Mouse (Mus musculus) fibroblast of lung, adult 2 months (primary cell): ENCODE data around the gene Mnx1.
"Not testable (repeated sequence)": the region's sequence is repeated elsewhere in the genome, so short reads cannot be mapped to it uniquely, and the experiment has no call there.

Experiments
- DNase-seq: peaks from one replicate; pipeline ENCODE4 v3.0.0-alpha.2; 2011; ENCODE audit warnings: low read depth

Mnx1 gene

GRCm38 (mm10) chr5:29468351-29469065 lies 9.8 kb downstream of the Mnx1 start:
- DNase-seq: no peak

GRCm38 (mm10) chr5:29467489-29468350 lies 10.6 kb downstream of the Mnx1 start:
- DNase-seq: no peak

- no peak for DNase-seq
Measured at GRCm38 (mm10) chr5:29462943-29463686, 15.2 kb downstream of the Mnx1 start.

DNA sequence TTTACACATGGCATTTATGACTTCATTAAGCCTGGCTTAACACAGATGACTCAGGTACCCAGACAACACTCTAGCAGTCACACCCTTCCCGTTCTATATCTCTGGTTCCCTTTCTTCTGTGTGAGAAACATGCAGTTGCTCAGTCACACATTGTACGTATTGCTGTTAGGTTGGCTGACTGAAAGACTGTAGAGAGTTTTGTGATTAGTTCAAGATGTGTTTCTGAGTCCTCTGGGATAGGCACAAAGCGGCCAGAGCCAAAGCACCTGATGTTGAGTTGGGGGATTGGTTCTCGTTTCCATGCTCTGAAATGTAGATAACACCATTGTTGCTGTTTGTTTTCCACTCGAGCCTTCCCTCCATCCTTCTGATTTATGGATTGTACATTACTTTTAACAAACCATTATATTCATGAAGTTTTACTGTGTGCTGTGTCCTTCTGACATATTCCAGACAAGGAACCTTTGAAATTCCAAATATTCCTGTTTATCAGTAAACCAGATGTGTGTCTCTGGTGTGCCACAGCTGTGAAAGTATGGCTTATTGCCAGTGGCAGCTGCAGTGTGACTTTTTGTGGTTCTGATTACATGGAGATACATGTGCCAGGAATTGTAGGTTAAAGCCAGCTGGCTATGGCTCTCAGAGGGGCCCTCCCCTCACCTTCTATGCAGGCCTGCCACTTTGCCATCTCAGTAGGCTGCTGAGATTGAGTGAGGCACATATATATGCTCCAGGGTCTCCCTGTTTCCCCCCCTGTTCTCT lies 21.2 kb downstream of the Mnx1 start:
- no peak for DNase-seq

- no peak for DNase-seq
Measured at GRCm38 (mm10) chr5:29452352-29452751, 25.9 kb downstream of the Mnx1 start.

GRCm38 (mm10) chr5:29445275-29445674 lies 33.0 kb downstream of the Mnx1 start:
- no peak for DNase-seq

- DNase-seq: not testable (repeated sequence)
Measured at GRCm38 (mm10) chr5:29436728-29437127, 41.5 kb downstream of the Mnx1 start.

DNA sequence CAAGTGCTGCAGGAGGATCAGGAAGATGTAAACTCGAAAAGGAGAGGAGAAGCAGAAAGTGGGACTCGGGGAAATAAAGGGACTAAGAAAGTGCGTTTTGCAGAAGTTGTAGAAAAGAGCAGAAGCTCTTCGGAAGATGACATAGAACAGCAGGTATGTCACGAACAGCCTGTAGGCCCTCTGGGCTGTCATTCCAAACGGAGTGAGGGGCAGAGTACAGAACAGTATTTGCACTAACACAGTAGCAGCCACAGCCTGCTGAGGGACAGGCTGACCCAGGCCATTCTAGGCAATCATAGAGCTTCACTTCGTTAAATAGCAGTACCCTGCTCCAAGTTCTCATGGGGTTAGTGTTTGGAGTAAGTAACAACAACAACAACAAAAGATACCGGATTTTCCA lies 42.8 kb downstream of the Mnx1 start:
- DNase-seq: no peak

GRCm38 (mm10) chr5:29434872-29435358 lies 43.4 kb downstream of the Mnx1 start:
- DNase-seq: peak; percentile 4

DNA sequence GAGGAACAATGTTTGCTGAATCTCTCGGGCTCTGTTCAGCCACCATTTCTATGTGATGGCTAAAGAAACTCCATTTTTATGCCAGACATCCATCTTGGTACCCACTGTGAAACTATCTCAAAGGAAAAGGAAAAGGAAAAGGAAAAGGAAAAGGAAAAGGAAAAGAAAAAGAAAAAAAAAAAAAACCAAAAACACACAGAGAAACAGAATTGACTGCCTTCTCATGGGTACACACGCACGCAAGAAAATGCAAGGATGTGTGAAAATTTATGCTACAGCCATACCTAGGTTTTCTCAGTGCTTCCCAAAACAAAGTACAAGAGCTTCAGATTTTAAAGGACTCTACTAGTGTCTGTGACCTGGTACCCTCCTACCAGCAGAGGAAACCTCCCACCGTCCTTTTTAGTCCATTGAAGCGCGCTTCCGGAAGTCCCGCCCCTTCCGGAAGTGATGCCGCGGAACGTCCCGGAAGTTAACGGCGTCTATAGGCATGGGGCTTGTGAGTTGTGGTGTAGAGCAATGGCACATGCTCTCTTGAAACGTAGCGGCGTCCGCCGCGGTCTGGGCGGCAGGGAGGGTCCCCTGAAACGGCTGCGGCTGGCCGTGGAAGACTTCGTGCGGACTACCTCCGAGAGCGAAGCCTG lies 43.9 kb downstream of the Mnx1 start, which contains the start of gene Nom1:
Gene Nom1 (plus strand): TSS at position 437 of the 644 bp plus-strand sequence.
- DNase-seq: peak; percentile 69

DNA sequence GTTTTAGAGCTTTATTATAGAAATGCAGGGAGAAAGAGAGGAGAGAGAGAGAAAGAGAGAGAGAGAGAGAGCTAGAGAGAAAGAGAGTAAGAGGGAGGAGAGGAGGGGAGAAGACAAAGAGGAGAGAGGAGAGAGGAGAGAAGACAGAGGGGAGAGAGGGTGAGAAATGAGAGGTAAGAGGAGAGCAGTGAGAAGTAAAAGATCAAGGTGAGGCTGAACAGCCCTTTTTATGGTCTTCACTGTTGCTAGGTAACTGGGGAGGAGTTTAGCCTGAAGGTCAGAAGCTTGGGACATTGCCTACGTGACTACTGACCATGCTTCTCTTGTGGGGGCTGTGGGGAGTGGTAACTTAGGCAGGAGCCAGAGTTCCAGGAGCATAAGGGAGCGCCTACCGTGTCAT lies 54.9 kb downstream of the Mnx1 start:
- not testable (repeated sequence) for DNase-seq
